Mouse (Mus musculus) thymus, adult 2 months (tissue): ENCODE results near the gene Cntrl.

ENCODE experiments used
- CTCF ChIP-seq: fragments of 200-500 bp; IDR thresholded peaks from 2 replicates; pipeline ENCODE4 v1.5.1; 2012; ENCODE audit warnings: mild to moderate bottlenecking, control low read depth, low read length, moderate library complexity, borderline replicate concordance; ENCODE audit not compliant: control insufficient read depth, poor library complexity, insufficient read depth; ENCODE audit errors: extremely low read depth
- POLR2A ChIP-seq: fragments of 200-500 bp; IDR thresholded peaks from 2 replicates; pipeline ENCODE4 v1.6.1; 2012; ENCODE audit warnings: mild to moderate bottlenecking, low read length, control low read depth, moderate library complexity; ENCODE audit not compliant: control insufficient read depth, poor library complexity, insufficient read depth; ENCODE audit errors: extremely low read depth

DNA sequence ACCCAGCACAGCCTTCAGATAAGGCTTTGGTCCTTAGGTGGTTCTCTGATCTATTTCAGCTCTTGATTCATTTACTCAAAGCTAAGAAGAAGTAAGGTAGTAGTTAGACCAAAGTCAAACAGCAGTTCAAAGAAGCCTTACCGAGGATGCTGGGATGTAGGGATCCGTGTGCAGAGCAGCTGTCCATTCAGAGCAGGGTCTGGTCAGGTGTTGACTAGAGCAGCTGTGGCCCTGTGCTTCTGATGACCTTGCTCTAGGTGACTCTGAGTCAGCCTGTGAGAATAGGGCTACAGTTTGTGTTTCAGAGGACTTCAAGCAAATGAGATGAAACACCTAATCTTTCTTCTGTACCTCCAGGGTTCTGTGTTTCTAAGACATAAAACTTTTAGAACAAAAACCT is 60.2 kb downstream of the Cntrl start:
- TF ChIP-seq CTCF (no peak), POLR2A (no peak)
